Mouse (Mus musculus): Measurements from ENCODE around the gene Pcdh9. TPM values are rescaled to one million over a fixed set of nuclear protein-coding genes. Genes with fewer than 3 reads are reported as not detected.
A peak's percentile ranks its signal among the peaks of the same experiment; 100 is the strongest.

Gene Pcdh9
- polyA plus RNA-seq, 1 experiment from 2014 or later, result 40.4 TPM

- DNase-seq (ENCODE audit: low spot score, missing footprints), result peak; percentile 60
Observed at GRCm38 (mm10) chr14:93553771-93554170, 336.7 kb downstream of the Pcdh9 start.

GRCm38 (mm10) chr14:93545575-93545974 lies 344.9 kb downstream of the Pcdh9 start:
- Histone ChIP-seq H3K36me3 (ENCODE audit: control insufficient read depth, insufficient read depth, low read length) (no peaks in the 10 kb centered on the region), H3K4me1 (ENCODE audit: control insufficient read depth, insufficient read depth, low read length) (no peaks in the 10 kb centered on the region), H3K9me3 (ENCODE audit: control insufficient read depth, low read length) (no peaks in the 10 kb centered on the region), H3K27ac (ENCODE audit: low read depth, low read length) (no peak overlapping the region), H3K27me3 (ENCODE audit: control insufficient read depth, insufficient read depth, low read length) (no peaks in the 10 kb centered on the region), H3K9ac (ENCODE audit: low read length) (no peak overlapping the region), H3K4me3 (ENCODE audit: low read depth, low read length) (no peak overlapping the region), H3K4me2 (no peak overlapping the region)
- ATAC-seq (ENCODE audit: low FRiP score) (no peak), DNase-seq (ENCODE audit: low spot score, missing footprints) (no peak)
- 91% methylated on average over 6 of the region's 6 CpGs for WGBS

More at GRCm38 (mm10) chr14:93553771-93554170, 336.7 kb downstream of the Pcdh9 start:
- Histone ChIP-seq H3K4me3 (ENCODE audit: low read depth, low read length) (no peak overlapping the region), H3K4me1 (ENCODE audit: control insufficient read depth, insufficient read depth, low read length) (no peaks in the 10 kb centered on the region), H3K27me3 (ENCODE audit: control insufficient read depth, insufficient read depth, low read length) (no peaks in the 10 kb centered on the region), H3K4me2 (no peak overlapping the region), H3K9me3 (ENCODE audit: control insufficient read depth, low read length) (no peaks in the 10 kb centered on the region), H3K27ac (ENCODE audit: low read depth, low read length) (no peak overlapping the region), H3K36me3 (ENCODE audit: control insufficient read depth, insufficient read depth, low read length) (no peaks in the 10 kb centered on the region), H3K9ac (ENCODE audit: low read length) (no peak overlapping the region)
- WGBS, result 62% methylated on average over 3 of the region's 3 CpGs
- peak; percentile 57; the same call in 1 of the 2 replicates for ATAC-seq (ENCODE audit: low FRiP score)

- Histone ChIP-seq H3K4me3 (ENCODE audit: low read depth, low read length) (no peak overlapping the region), H3K9ac (ENCODE audit: low read length) (no peak overlapping the region), H3K27me3 (ENCODE audit: control insufficient read depth, insufficient read depth, low read length) (no peaks in the 10 kb centered on the region), H3K4me2 (no peak overlapping the region), H3K27ac (ENCODE audit: low read depth, low read length) (no peak overlapping the region), H3K4me1 (ENCODE audit: control insufficient read depth, insufficient read depth, low read length) (no peaks in the 10 kb centered on the region), H3K36me3 (ENCODE audit: control insufficient read depth, insufficient read depth, low read length) (no peaks in the 10 kb centered on the region), H3K9me3 (ENCODE audit: control insufficient read depth, low read length) (no peaks in the 10 kb centered on the region)
- no peak for ATAC-seq (ENCODE audit: low FRiP score)
- DNase-seq (ENCODE audit: low spot score, missing footprints), result no peak
- 87% methylated on average over 11 of the region's 11 CpGs for WGBS
Observed at GRCm38 (mm10) chr14:93543970-93544627, 346.4 kb downstream of the Pcdh9 start.

- 70% methylated on average over 3 of the region's 3 CpGs for WGBS
- no peak for DNase-seq (ENCODE audit: low spot score, missing footprints)
- no peak overlapping the region for H3K9ac ChIP-seq (ENCODE audit: low read length)
- H3K4me3 ChIP-seq (ENCODE audit: low read depth, low read length), result no peak overlapping the region
- H3K36me3 ChIP-seq (ENCODE audit: control insufficient read depth, insufficient read depth, low read length), result no peaks in the 10 kb centered on the region
- no peak for ATAC-seq (ENCODE audit: low FRiP score)
- no peaks in the 10 kb centered on the region for H3K4me1 ChIP-seq (ENCODE audit: control insufficient read depth, insufficient read depth, low read length)
- H3K27ac ChIP-seq (ENCODE audit: low read depth, low read length), result no peak overlapping the region
- no peaks in the 10 kb centered on the region for H3K9me3 ChIP-seq (ENCODE audit: control insufficient read depth, low read length)
- no peak overlapping the region for H3K4me2 ChIP-seq
- no peaks in the 10 kb centered on the region for H3K27me3 ChIP-seq (ENCODE audit: control insufficient read depth, insufficient read depth, low read length)
Observed at GRCm38 (mm10) chr14:93543561-93543960, 346.9 kb downstream of the Pcdh9 start.

- no peak overlapping the region for H3K4me3 ChIP-seq (ENCODE audit: low read depth, low read length)
- H3K9ac ChIP-seq (ENCODE audit: low read length), result no peak overlapping the region
- no peaks in the 10 kb centered on the region for H3K36me3 ChIP-seq (ENCODE audit: control insufficient read depth, insufficient read depth, low read length)
- no peaks in the 10 kb centered on the region for H3K9me3 ChIP-seq (ENCODE audit: control insufficient read depth, low read length)
- WGBS, result 80% methylated on average over 4 of the region's 4 CpGs
- DNase-seq (ENCODE audit: low spot score, missing footprints) (no peak), ATAC-seq (ENCODE audit: low FRiP score) (no peak)
- no peak overlapping the region for H3K27ac ChIP-seq (ENCODE audit: low read depth, low read length)
- no peaks in the 10 kb centered on the region for H3K4me1 ChIP-seq (ENCODE audit: control insufficient read depth, insufficient read depth, low read length)
- H3K4me2 ChIP-seq, result no peak overlapping the region
- H3K27me3 ChIP-seq (ENCODE audit: control insufficient read depth, insufficient read depth, low read length), result no peaks in the 10 kb centered on the region
Observed at GRCm38 (mm10) chr14:93534928-93535327, 355.6 kb downstream of the Pcdh9 start.

- no peak overlapping the region for H3K4me3 ChIP-seq (ENCODE audit: low read depth, low read length)
- ATAC-seq (ENCODE audit: low FRiP score) (no peak), DNase-seq (ENCODE audit: low spot score, missing footprints) (no peak)
- H3K36me3 ChIP-seq (ENCODE audit: control insufficient read depth, insufficient read depth, low read length), result no peaks in the 10 kb centered on the region
- H3K4me1 ChIP-seq (ENCODE audit: control insufficient read depth, insufficient read depth, low read length), result no peaks in the 10 kb centered on the region
- H3K9ac ChIP-seq (ENCODE audit: low read length), result no peak overlapping the region
- WGBS, result 84% methylated on average over 8 of the region's 8 CpGs
- no peak overlapping the region for H3K27ac ChIP-seq (ENCODE audit: low read depth, low read length)
- H3K4me2 ChIP-seq, result no peak overlapping the region
- H3K27me3 ChIP-seq (ENCODE audit: control insufficient read depth, insufficient read depth, low read length), result no peaks in the 10 kb centered on the region
- no peaks in the 10 kb centered on the region for H3K9me3 ChIP-seq (ENCODE audit: control insufficient read depth, low read length)
Observed at GRCm38 (mm10) chr14:93523430-93523829, 367.0 kb downstream of the Pcdh9 start.

GRCm38 (mm10) chr14:93520166-93520565 lies 370.3 kb downstream of the Pcdh9 start:
- Histone ChIP-seq H3K4me3 (ENCODE audit: low read depth, low read length) (no peak overlapping the region), H3K4me1 (ENCODE audit: control insufficient read depth, insufficient read depth, low read length) (no peaks in the 10 kb centered on the region), H3K9ac (ENCODE audit: low read length) (no peak overlapping the region), H3K27ac (ENCODE audit: low read depth, low read length) (no peak overlapping the region), H3K36me3 (ENCODE audit: control insufficient read depth, insufficient read depth, low read length) (no peaks in the 10 kb centered on the region), H3K9me3 (ENCODE audit: control insufficient read depth, low read length) (no peaks in the 10 kb centered on the region), H3K4me2 (no peak overlapping the region), H3K27me3 (ENCODE audit: control insufficient read depth, insufficient read depth, low read length) (no peaks in the 10 kb centered on the region)
- no peak for ATAC-seq (ENCODE audit: low FRiP score)
- 88% methylated on average over 5 of the region's 5 CpGs for WGBS
- no peak for DNase-seq (ENCODE audit: low spot score, missing footprints)

GRCm38 (mm10) chr14:93516679-93517078 lies 373.8 kb downstream of the Pcdh9 start:
- no peak for DNase-seq (ENCODE audit: low spot score, missing footprints)
- Histone ChIP-seq H3K4me1 (ENCODE audit: control insufficient read depth, insufficient read depth, low read length) (no peaks in the 10 kb centered on the region), H3K4me3 (ENCODE audit: low read depth, low read length) (no peak overlapping the region), H3K27me3 (ENCODE audit: control insufficient read depth, insufficient read depth, low read length) (no peaks in the 10 kb centered on the region), H3K9me3 (ENCODE audit: control insufficient read depth, low read length) (no peaks in the 10 kb centered on the region), H3K36me3 (ENCODE audit: control insufficient read depth, insufficient read depth, low read length) (no peaks in the 10 kb centered on the region), H3K9ac (ENCODE audit: low read length) (no peak overlapping the region), H3K4me2 (no peak overlapping the region), H3K27ac (ENCODE audit: low read depth, low read length) (no peak overlapping the region)
- WGBS, result 85% methylated on average over 3 of the region's 3 CpGs
- no peak for ATAC-seq (ENCODE audit: low FRiP score)

GRCm38 (mm10) chr14:93506107-93506506 lies 384.4 kb downstream of the Pcdh9 start:
- no peaks in the 10 kb centered on the region for H3K4me1 ChIP-seq (ENCODE audit: control insufficient read depth, insufficient read depth, low read length)
- no peak overlapping the region for H3K4me3 ChIP-seq (ENCODE audit: low read depth, low read length)
- H3K36me3 ChIP-seq (ENCODE audit: control insufficient read depth, insufficient read depth, low read length), result no peaks in the 10 kb centered on the region
- no peaks in the 10 kb centered on the region for H3K9me3 ChIP-seq (ENCODE audit: control insufficient read depth, low read length)
- no peaks in the 10 kb centered on the region for H3K27me3 ChIP-seq (ENCODE audit: control insufficient read depth, insufficient read depth, low read length)
- DNase-seq (ENCODE audit: low spot score, missing footprints) (no peak), ATAC-seq (ENCODE audit: low FRiP score) (0 out of 2 replicates have a peak, but pooled peaks have one; percentile 35)
- H3K9ac ChIP-seq (ENCODE audit: low read length), result no peak overlapping the region
- H3K27ac ChIP-seq (ENCODE audit: low read depth, low read length), result no peak overlapping the region
- H3K4me2 ChIP-seq, result no peak overlapping the region
